9 mouse cellular contexts compared by ENCODE assay signal in the genomic region with DNA sequence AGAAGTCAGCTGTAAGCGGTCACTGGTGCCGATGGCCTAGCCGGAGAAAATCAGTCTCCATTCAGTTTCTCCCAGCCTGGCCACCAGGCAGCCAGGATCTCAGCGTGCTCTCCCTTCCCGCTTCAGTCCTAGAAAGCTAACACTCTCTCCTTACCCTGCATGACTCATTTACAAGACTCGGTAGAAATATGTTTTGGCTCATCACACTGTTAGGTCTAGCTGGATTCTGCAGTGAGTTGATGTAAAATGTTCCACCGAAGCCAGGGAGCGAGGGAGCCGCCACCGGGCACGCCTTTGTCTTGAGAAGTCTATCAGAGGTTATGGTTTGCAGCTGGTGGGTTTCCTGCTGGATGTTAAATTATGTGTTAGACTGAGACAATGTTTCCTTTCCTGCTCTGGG.
DNase-seq lines count a peak whose midpoint lies in the region; ATAC-seq and TF ChIP-seq lines count a peak whose summit lies in the region.
"Had no signal": no experiment of that assay in that cellular context is flagged by ENCODE, and none has a peak within 500 bp of the region (broad histone marks: within the 10 kb centered on the region; RNA-seq: fewer than 3 reads in every experiment).

No protein-coding gene starts in this region.

- no peak for ATAC-seq in midbrain, embryonic 14.5 days (ENCODE audit: low FRiP score, low TSS enrichment)

- DNase-seq in kidney, adult 2 months, result peak; percentile 22
- no peak for DNase-seq in kidney, adult 18-20 months
- peak; percentile 6 to 56 for DNase-seq in frontal cortex, adult 2 months (ENCODE audit: extremely low spot score in 1 of 2, low spot score in 1 of 2)
- peak; percentile 52 for DNase-seq in heart, postnatal 25 days (ENCODE audit: low spot score)
- DNase-seq in lung, adult 2 months, result peak; percentile 5
- DNase-seq in midbrain, embryonic 14.5 days, result no peak
- no peak for DNase-seq in layer of hippocampus, postnatal 14 days (ENCODE audit: low spot score in 2 of 2)
- no peak for DNase-seq in cerebellum, adult 9-10 months

- H3K9ac ChIP-seq in midbrain, embryonic 14.5 days (replicated peaks; ENCODE audit: low read length), result no peak overlapping the region

- 52% methylated on average over 11 of the region's 11 CpGs for WGBS in kidney, adult 2 months
- WGBS in lung, adult 2 months, result 36% methylated on average over 11 of the region's 11 CpGs
- 88% methylated on average over 11 of the region's 11 CpGs for WGBS in midbrain, embryonic 14.5 days

- peaks cover 3% of the 10 kb centered on the region; the same call in 1 of the 2 replicates for H3K4me1 ChIP-seq in kidney, adult 2 months (ENCODE audit: control insufficient read depth, insufficient read depth, low read length)
- H3K4me1 ChIP-seq in lung, adult 2 months (ENCODE audit: control insufficient read depth, insufficient read depth, low read length), result peaks cover 8% of the 10 kb centered on the region
- H3K4me1 ChIP-seq in midbrain, embryonic 14.5 days (ENCODE audit: control insufficient read depth, insufficient read depth, low read length), result no peaks in the 10 kb centered on the region

- no peaks in the 10 kb centered on the region for H3K36me3 ChIP-seq in kidney, adult 2 months (ENCODE audit: control insufficient read depth, insufficient read depth, low read length)
- H3K36me3 ChIP-seq in midbrain, embryonic 14.5 days (ENCODE audit: control insufficient read depth, insufficient read depth, low read length), result peaks cover 23% of the 10 kb centered on the region; the same call in 1 of the 2 replicates
- H3K36me3 ChIP-seq: G1E had no signal

- no peak overlapping the region for H3K27ac ChIP-seq in kidney, adult 2 months (ENCODE audit: insufficient read depth, low read depth, low read length)
- no peak overlapping the region for H3K27ac ChIP-seq in midbrain, embryonic 14.5 days (replicated peaks; ENCODE audit: low read depth, low read length)

- H3K4me2 ChIP-seq in midbrain, embryonic 14.5 days (ENCODE audit: low read length), result no peak overlapping the region

- TF ChIP-seq POLR2A in kidney, adult 2 months (IDR thresholded peaks at IDR 0.05; ENCODE audit: low read depth, low read length), result no peak
- TF ChIP-seq POLR2A in lung, adult 2 months (IDR thresholded peaks at IDR 0.05; ENCODE audit: borderline replicate concordance, extremely low read depth, low read depth, low read length), result no peak

- no peaks in the 10 kb centered on the region for H3K27me3 ChIP-seq in kidney, adult 2 months (replicated peaks; ENCODE audit: control insufficient read depth, insufficient read depth, low read length)
- no peaks in the 10 kb centered on the region for H3K27me3 ChIP-seq in midbrain, embryonic 14.5 days (ENCODE audit: control insufficient read depth, insufficient read depth, low read length)

- TF ChIP-seq CTCF in kidney, adult 2 months (conservative IDR thresholded peaks at IDR 0.05; ENCODE audit: insufficient read depth, insufficient read length, low read depth, low read length), result no peak
- TF ChIP-seq CTCF in lung, adult 2 months (IDR thresholded peaks at IDR 0.05; ENCODE audit: insufficient read depth, low read length), result no peak

- H3K9me3 ChIP-seq in midbrain, embryonic 14.5 days (ENCODE audit: control insufficient read depth, low read length), result no peaks in the 10 kb centered on the region

- H3K4me3 ChIP-seq in kidney, adult 2 months (ENCODE audit: insufficient read depth, low read depth, low read length), result no peak overlapping the region
- H3K4me3 ChIP-seq in lung, adult 2 months (replicated peaks; ENCODE audit: extremely low read depth, low read depth, low read length), result no peak overlapping the region
- H3K4me3 ChIP-seq in midbrain, embryonic 14.5 days (replicated peaks; ENCODE audit: low read depth, low read length), result no peak overlapping the region

- intact Hi-C loops in heart, postnatal 25 days (cut with DNase I), result no loop called here

Comparison
In these comparisons a context has a peak if more than half of its experiments do, and no peak if none do; other contexts are left out.
1. DNase-seq: peak in kidney, adult 2 months (single experiment), frontal cortex, adult 2 months (2 of 2), heart, postnatal 25 days (single experiment) and lung, adult 2 months (single experiment); none in kidney, adult 18-20 months (single experiment), midbrain, embryonic 14.5 days (single experiment), layer of hippocampus, postnatal 14 days (0 of 2) and cerebellum, adult 9-10 months (single experiment).